Mouse (Mus musculus): ENCODE measurements around the gene Iqce. TPM values are rescaled to one million over a fixed set of nuclear protein-coding genes. Genes with fewer than 3 reads are reported as not detected.

Iqce gene
- polyA plus RNA-seq, 1 experiment = 11.0 TPM

DNA sequence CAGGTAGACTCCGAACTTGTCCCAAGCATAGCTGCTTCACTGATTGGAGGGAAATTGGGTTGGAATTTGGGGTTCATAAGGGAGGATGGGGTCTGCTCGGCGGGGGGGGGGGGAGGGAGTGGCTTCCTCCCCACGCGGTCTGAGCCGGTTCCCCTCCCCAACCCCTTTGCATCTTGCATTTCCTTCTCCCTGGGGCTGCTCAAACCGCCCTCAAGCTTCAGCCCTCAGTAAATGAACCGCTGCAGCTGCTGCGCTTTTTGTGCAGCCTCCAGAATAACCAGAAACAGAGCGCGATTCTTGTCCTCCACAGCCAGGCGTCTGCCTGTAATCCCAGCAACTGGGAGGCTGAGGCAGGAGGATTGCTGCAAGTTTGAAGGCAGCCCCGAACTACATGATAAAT, 34.0 kb upstream of the Iqce start:
- H3K27ac ChIP-seq (ENCODE audit: control insufficient read depth, insufficient read depth, low read depth, low read length, poor library complexity) = no peak overlapping the region
- peak overlapping the region; percentile 17 for H3K4me3 ChIP-seq (replicated peaks; ENCODE audit: control insufficient read depth, low read depth, low read length)
- WGBS = 4% methylated on average over 13 of the region's 13 CpGs
- H3K4me1 ChIP-seq (ENCODE audit: control insufficient read depth, insufficient read depth, low read length) = peaks cover 14% of the 10 kb centered on the region
- TF ChIP-seq POLR2A (IDR thresholded peaks at IDR 0.05; ENCODE audit: borderline replicate concordance, control insufficient read depth, low read depth, low read length) (no peak), CTCF (IDR thresholded peaks at IDR 0.05; ENCODE audit: control insufficient read depth, insufficient read depth, low read length) (no peak)

GRCm38 (mm10) chr5:140735297-140735696, 33.1 kb upstream of the Iqce start:
- peaks cover 16% of the 10 kb centered on the region for H3K4me1 ChIP-seq (ENCODE audit: control insufficient read depth, insufficient read depth, low read length)
- no peak overlapping the region for H3K27ac ChIP-seq (ENCODE audit: control insufficient read depth, insufficient read depth, low read depth, low read length, poor library complexity)
- under 1% methylated on average over 22 of the region's 22 CpGs for WGBS
- no peak for TF ChIP-seq CTCF (IDR thresholded peaks at IDR 0.05; ENCODE audit: control insufficient read depth, insufficient read depth, low read length)
- TF ChIP-seq POLR2A (IDR thresholded peaks at IDR 0.05; ENCODE audit: borderline replicate concordance, control insufficient read depth, low read depth, low read length) = no peak
- H3K4me3 ChIP-seq (replicated peaks; ENCODE audit: control insufficient read depth, low read depth, low read length) = peak overlapping the region; percentile 17

DNA sequence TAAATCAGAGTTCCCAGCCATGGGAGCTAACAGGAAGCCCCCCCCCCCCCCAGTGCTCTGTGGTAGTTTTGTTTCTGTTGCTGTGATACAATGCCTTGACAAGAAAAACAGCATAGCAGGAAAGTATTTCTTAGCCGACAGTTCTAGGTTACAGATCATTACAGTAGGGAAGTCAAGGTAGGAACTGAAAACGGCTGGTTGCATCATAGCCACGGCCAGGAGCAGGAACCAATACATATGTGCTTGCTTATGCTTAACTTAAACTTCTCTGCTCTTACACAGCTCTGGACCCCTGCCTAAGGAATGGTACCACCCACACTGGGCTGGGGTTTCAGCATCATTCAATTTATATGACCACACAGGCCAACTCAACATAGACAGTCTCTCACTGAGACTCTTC, 31.2 kb upstream of the Iqce start:
- Histone ChIP-seq H3K27ac (ENCODE audit: control insufficient read depth, insufficient read depth, low read depth, low read length, poor library complexity) (peak overlapping the region; percentile 68; the same call in 1 of the 2 replicates), H3K4me1 (ENCODE audit: control insufficient read depth, insufficient read depth, low read length) (peaks cover 16% of the 10 kb centered on the region), H3K4me3 (replicated peaks; ENCODE audit: control insufficient read depth, low read depth, low read length) (no peak overlapping the region)
- 5% methylated on average over 3 of the region's 3 CpGs for WGBS
- TF ChIP-seq CTCF (IDR thresholded peaks at IDR 0.05; ENCODE audit: control insufficient read depth, insufficient read depth, low read length) (no peak), POLR2A (IDR thresholded peaks at IDR 0.05; ENCODE audit: borderline replicate concordance, control insufficient read depth, low read depth, low read length) (no peak)

DNA sequence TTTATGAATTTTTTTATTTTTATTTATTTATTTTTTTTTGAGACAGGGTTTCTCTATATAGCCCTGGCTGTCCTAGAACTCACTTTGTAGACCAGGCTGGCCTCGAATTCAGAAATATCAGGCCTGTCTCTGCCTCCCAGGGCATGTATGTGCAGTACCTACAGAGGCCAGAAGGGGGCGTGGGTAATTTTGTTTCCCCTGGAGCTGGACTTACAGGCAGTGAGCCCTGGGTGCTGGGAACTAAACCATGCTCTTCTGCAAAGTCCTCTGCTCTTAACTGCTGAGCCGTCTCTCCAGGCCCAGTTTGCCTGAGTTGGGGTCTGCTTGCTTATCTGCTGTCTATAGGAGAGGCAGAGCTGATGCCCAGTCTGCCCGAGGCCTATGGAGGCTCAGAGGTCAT, 30.0 kb upstream of the Iqce start:
- H3K27ac ChIP-seq (ENCODE audit: control insufficient read depth, insufficient read depth, low read depth, low read length, poor library complexity) = no peak overlapping the region
- TF ChIP-seq CTCF (IDR thresholded peaks at IDR 0.05; ENCODE audit: control insufficient read depth, insufficient read depth, low read length) (peak; percentile 47; the same call in 1 of the 2 replicates), POLR2A (IDR thresholded peaks at IDR 0.05; ENCODE audit: borderline replicate concordance, control insufficient read depth, low read depth, low read length) (no peak)
- WGBS = 52% methylated on average over 4 of the region's 4 CpGs

DNA sequence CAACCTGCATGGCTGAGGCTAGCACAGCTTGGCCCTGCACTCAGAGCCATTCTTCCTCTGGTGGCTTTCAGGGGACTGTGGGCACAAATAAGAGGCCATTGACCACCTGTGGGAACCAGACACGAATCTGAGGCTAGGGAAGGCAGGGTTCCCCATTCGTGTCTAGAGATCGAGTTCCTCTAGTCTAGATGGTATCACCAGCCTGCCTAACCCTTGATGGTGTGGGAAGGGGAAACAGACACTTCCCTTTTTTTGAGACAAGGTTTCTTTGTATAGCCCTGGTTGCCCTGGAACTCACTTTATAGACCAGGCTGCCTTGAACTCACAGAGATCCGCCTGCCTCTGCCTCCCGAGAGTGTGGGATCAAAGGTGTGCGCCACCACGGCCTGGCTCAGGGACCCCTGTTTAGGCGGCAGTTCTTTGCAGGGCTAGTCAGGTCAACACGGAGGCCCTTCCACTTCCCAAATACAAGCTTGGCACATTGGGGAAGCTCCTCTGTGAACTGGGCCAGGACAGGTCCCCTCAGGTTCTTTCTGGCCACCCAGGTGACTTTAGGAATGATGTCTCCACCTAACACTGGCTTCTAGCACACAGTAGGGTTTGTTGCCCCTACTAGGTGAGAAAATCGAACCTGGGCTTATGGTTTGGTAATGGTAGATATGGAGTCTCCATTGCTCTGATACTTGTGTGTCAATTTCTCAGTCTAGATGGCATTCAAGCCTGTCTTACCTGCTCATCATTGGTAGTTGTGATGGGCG, 29.0 kb upstream of the Iqce start:
- Histone ChIP-seq H3K27ac (ENCODE audit: control insufficient read depth, insufficient read depth, low read depth, low read length, poor library complexity) (peak overlapping the region; percentile 70), H3K4me1 (ENCODE audit: control insufficient read depth, insufficient read depth, low read length) (peaks cover 12% of the 10 kb centered on the region), H3K4me3 (replicated peaks; ENCODE audit: control insufficient read depth, low read depth, low read length) (no peak overlapping the region)
- 32% methylated on average over 11 of the region's 11 CpGs for WGBS
- TF ChIP-seq POLR2A (IDR thresholded peaks at IDR 0.05; ENCODE audit: borderline replicate concordance, control insufficient read depth, low read depth, low read length) (no peak), CTCF (IDR thresholded peaks at IDR 0.05; ENCODE audit: control insufficient read depth, insufficient read depth, low read length) (no peak)

More for the DNA sequence above, 30.0 kb upstream of the Iqce start:
- Histone ChIP-seq H3K4me3 (replicated peaks; ENCODE audit: control insufficient read depth, low read depth, low read length) (no peak overlapping the region), H3K4me1 (ENCODE audit: control insufficient read depth, insufficient read depth, low read length) (peaks cover 15% of the 10 kb centered on the region)

DNA sequence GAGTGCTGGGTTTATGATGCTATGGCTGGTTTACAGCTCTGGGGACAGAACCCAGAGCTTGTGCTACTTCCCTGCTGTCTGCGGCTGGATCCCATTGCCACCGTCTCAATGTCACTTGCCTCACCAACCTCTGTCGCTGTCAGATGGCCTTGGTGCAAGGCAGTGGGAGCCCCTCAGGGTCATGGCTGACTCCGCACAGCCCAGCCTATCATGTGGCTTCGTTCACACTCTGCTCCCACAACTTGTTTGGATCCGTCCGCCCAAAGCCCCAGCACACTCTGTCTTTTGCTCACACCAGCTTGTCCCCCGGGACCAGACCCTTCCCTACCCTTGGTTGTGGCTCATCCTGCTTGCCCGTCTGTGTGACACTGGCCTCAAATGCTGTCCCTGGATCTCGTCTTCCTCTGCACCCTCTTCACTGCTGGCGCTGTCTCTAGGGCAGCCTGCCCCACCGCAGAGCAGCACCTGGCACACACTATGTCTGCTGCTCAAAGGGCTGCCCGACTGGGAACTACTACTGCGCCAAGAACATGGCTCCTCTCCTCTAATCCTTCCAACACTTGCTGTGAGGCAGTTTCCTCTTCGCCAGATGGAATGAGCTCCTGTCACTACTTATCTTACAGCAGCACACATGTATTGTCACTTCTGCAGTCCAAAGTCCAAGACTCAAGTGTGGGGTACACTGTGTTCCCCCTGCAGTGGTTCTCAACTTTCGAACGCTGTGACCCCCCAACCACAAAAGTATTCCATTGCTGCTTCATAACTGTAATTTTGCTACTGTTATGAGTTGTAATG, 25.0 kb upstream of the Iqce start:
- whole genome bisulfite sequencing = 81% methylated on average over 17 of the region's 17 CpGs
- no peak for TF ChIP-seq POLR2A (IDR thresholded peaks at IDR 0.05; ENCODE audit: borderline replicate concordance, control insufficient read depth, low read depth, low read length)
- TF ChIP-seq CTCF (IDR thresholded peaks at IDR 0.05; ENCODE audit: control insufficient read depth, insufficient read depth, low read length) = no peak
- Histone ChIP-seq H3K4me1 (ENCODE audit: control insufficient read depth, insufficient read depth, low read length) (peaks cover 6% of the 10 kb centered on the region), H3K4me3 (replicated peaks; ENCODE audit: control insufficient read depth, low read depth, low read length) (no peak overlapping the region), H3K27ac (ENCODE audit: control insufficient read depth, insufficient read depth, low read depth, low read length, poor library complexity) (no peak overlapping the region)

GRCm38 (mm10) chr5:140726062-140726839, 24.1 kb upstream of the Iqce start:
- Histone ChIP-seq H3K4me1 (ENCODE audit: control insufficient read depth, insufficient read depth, low read length) (peaks cover 3% of the 10 kb centered on the region), H3K27ac (ENCODE audit: control insufficient read depth, insufficient read depth, low read depth, low read length, poor library complexity) (no peak overlapping the region), H3K4me3 (replicated peaks; ENCODE audit: control insufficient read depth, low read depth, low read length) (no peak overlapping the region)
- no peak for TF ChIP-seq POLR2A (IDR thresholded peaks at IDR 0.05; ENCODE audit: borderline replicate concordance, control insufficient read depth, low read depth, low read length)
- TF ChIP-seq CTCF (IDR thresholded peaks at IDR 0.05; ENCODE audit: control insufficient read depth, insufficient read depth, low read length) = no peak
- WGBS = 86% methylated on average over 7 of the region's 7 CpGs

DNA sequence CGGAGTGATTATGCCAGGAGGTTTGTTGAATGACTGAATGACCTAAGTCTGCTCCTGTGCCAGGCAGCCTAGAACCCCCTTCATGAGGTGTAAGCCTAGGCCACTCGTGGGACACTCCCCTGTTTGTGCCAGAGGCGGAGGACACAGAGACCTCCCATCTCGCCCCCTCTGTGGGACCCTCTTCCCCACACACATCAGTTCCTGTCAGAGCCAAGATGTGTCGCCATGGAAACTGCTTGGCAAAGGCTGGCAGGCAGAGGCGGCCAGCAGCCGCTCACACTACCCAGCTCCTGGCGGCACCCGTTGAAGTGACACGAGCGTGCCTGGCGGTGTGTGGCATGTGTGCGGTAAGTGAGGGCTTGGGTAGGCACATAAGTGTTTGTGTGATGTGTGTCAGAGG, 21.6 kb upstream of the Iqce start, which contains the start of gene Amz1:
TSS of gene Amz1 (plus strand) at position 306 of the 400 bp plus-strand sequence.
- Histone ChIP-seq H3K4me3 (replicated peaks; ENCODE audit: control insufficient read depth, low read depth, low read length) (no peak within 1 kb of the TSS), H3K27ac (ENCODE audit: control insufficient read depth, insufficient read depth, low read depth, low read length, poor library complexity) (no peak within 1 kb of the TSS), H3K4me1 (ENCODE audit: control insufficient read depth, insufficient read depth, low read length) (no peaks in the 10 kb centered on the region)
- WGBS = 71% methylated on average over 13 of the region's 13 CpGs
- TF ChIP-seq CTCF (IDR thresholded peaks at IDR 0.05; ENCODE audit: control insufficient read depth, insufficient read depth, low read length) = no peak
- TF ChIP-seq POLR2A (IDR thresholded peaks at IDR 0.05; ENCODE audit: borderline replicate concordance, control insufficient read depth, low read depth, low read length) = no peak

Measured in bone marrow, adult 2 months (tissue).